Mouse (Mus musculus) c-Kit-positive CD71-positive TER-119-positive erythroid progenitor cells, embryonic 14.5 days (primary cell): ENCODE measurements at regions not wholly inside any gene's neighbourhood (a gene's known extent, or its start where the extent isn't known, plus 50 kb on each side); places are given as distances from the start of the nearest gene placed in this dataset.

Source experiments
- DNase-seq: peaks from one replicate; pipeline ENCODE4 v3.0.0-alpha.2; 2013; ENCODE audit warnings: low spot score

DNA sequence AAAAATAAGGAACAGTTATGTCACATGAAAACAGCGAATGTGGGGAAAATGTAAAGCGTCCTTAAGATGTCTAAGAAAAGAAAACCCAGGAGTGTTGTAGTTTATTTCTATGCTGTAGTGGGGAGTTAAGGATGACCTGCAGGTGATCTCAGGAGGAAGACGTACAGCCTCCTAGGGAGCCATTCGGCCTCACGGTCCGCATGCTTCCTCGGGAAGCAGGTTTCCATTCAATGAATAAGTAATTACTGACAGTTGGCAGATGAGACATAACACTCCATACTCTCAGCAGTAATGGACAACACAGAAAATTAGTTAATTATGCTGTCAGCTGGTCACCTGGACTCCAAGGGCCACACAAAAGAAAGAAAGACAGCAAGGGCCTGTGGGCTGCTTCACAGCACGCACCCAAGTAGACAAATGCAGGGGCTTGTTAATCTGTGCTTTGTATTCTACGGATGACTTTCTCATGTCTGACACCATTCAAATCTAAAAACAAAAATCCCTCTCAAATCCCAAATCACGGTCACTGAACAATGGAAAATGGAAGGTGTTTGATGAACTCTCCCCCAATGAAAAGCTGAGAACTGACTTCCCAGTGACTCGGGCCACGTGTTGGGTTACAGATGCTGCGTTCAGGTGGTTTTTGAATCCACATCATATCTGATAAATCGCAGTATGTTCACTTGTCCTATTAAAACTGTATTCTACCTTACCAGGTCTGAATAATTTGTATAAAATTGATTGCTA lies 193.5 kb downstream of the Gm11361 start:
- no peak for DNase-seq

DNA sequence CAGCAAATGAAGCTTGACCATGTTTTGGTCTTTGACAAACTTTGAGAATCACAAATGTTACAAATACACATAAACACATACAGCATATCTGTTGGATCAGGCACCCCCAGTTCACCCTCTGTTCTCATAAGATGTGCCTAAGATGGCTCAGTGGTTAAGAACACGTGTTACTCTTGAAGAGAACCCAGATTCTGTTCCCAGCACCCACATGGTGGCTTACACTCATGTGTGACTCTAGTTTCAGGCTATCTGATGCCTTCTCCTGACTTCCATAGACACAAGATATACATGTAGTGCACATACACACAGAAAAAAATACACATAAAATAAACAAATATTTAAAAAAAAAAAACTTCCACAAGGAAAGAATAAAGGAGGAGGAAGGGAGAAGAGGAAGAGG lies 191.7 kb downstream of the Gm11361 start:
- no peak for DNase-seq

DNA sequence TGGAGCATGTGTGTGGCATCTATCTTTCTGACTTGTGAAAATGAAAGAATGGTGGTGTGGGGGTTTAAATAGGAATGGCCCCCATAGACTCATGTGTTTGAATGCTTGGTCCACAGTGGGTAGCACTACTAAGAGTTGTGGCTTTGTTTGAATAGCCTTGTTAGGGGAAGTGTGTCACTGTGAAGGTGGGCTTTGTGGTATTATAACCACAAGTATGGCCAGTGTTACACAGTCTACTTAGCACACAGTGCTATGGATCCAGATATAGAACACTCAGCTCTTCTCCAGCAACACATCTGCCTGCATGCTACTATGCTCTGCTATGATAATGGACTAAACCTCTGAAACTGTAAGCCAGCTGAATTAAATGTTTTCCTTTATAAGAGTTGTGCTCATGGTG lies 184.9 kb downstream of the Gm11361 start:
- DNase-seq = no peak

DNA sequence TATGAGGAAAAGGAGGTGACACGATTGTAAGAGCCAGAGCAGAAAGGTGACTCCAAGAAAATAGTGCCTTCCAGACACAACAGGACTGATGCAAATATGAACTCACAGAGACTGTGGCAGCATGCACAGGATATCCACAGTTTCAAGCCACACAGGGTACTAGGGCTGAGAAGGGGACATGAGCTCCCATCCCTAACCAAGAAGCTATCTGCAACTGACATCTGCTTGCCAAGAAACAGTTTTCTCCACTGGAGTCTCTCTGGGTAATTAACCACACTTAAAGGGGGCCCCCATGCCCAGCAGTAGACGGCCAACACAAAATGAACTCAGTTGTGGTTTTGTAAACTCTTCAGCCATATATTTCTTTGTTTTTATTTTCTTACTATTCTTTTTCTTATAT lies 176.1 kb downstream of the Gm11361 start:
- no peak for DNase-seq

DNA sequence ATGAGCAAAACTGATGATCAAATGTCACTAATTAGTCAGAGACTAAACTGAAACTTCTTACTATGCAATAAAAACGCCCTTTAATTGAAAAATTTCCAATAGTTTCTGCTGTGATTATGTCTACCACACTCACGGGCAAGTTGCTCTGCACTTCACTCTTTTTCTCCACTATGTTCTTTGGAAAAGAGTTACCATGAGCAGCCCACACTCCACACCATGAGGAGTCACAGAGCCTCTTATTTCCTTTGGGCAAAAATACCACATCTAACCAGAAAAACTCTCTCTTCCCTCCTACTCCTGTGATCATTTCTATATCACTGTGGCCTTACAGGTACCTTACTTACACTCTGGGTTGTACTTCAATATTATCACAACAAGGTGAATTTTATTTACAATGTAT lies 174.7 kb downstream of the Gm11361 start:
- DNase-seq = no peak

DNA sequence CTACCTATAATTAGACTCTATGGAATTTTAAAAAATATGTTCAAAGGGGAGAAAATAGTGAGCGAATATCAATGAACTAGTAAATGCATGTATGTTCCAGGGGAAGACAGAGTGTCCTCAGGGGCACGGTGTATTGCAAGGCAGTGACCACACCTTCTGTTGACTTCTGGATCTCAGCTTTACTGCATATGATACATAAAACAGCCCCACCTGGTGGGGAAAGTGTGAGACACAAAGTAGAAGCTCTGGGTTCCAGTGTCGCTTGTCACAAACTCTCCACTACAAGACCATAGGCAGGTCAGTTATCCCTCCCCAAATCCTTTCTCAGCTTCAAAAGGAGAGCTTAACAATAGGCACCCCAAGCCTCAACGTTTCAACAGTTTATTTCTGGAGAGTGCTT lies 168.8 kb downstream of the Gm11361 start:
- no peak for DNase-seq

DNA sequence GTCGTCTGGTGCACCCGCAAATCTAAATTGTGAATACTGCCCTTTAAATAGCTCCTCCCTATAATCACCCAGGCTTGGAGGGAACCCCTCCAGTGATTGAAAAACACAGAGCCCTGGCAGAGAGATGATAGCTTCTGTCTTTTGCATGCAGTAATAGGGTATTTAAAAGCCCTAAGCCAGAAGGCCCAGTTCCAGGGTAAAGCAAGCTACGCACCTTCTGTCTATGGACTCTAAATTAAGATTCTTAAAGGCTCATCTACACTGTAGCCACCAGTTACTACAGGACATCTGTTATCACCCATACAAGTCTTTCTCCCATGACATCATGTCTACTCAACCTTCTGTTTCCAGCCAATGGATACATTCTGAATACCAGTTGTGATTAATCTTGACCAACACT lies 167.8 kb downstream of the Gm11361 start:
- no peak for DNase-seq

DNA sequence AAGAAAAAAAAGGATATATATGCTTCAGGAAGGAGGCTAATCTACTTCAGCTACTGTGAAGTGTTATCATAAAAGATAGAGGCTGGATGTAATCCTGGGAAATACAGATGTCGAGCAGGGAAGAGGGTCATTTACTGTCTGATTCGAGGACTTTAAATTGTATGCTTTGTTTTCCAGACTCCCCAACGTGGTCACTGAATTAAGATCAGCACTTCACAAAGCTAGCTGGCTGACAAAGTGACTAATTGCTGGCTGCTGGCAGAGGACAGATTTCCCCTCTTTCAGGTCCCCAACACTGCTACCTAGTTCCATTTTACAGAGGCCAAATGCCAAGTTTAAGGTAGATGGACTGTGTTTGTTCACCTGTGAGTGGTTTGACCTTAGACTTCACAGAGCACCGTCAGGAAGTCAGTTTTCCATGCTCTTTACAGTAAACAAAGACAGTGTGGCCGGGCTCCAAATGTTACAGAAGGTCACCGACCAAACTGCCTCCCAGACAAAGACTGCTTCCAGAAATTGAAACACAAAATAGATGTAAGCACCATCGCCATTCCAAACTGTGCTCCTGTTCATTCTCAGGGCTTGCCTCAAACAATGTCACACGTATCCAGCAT lies 167.2 kb downstream of the Gm11361 start:
- no peak for DNase-seq

DNA sequence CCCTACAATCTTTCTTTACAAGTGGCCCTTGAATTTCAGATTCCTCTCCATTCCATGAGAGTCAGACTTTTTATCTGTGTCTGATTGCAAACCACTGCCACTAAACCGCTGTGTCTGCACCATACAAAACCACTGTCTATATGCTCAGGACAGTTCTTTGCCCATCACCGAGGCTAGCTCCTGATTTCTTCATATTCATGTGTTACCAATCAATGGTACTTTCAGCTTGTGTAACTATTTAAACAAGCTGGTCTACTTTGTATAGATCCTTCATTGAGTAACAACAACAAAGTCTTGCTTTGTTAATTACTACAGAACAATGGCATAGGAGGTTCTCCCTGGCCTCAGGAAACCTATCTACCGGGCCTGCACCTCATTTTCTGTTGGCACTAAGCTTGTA lies 164.0 kb downstream of the Gm11361 start:
- no peak for DNase-seq

DNA sequence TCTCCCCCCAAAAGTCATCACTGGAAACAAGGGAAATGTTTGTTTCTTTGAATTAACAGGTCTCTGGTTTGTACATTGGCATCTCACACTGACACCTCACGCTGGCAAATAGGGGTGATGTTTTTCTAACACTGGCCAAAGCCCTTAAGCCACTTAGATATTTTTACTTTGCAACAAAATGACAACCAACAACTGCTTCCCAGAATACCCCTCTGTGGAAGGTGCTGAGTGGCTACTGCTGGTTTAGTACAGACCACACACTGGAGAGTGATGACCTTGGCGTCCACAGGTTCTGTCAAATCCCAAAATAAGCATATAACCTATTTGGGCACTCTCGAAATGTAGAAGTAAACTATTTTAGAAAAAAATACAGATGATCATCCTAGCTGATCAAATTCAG lies 163.3 kb downstream of the Gm11361 start:
- DNase-seq = no peak

DNA sequence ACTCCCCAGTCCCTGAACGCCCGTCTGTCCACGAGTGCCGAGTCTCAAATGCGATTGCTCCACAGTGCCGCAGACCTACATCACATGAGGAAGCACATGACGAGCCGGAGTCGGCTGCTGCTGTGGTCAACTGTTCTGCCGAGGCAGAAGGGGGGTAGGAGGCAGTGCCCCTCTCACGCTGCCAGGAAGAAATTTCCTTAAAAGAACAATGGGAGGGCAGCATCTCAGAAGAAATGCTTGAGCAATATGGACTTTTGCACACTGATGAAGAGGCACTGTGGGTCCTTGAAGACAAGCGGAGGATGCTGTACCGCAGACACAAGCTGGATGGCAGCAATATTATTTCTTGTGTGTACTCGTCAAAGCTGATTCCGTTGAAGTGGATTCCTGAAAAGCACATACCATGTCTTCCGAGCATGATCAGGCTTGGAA lies 162.6 kb downstream of the Gm11361 start:
- DNase-seq = no peak

DNA sequence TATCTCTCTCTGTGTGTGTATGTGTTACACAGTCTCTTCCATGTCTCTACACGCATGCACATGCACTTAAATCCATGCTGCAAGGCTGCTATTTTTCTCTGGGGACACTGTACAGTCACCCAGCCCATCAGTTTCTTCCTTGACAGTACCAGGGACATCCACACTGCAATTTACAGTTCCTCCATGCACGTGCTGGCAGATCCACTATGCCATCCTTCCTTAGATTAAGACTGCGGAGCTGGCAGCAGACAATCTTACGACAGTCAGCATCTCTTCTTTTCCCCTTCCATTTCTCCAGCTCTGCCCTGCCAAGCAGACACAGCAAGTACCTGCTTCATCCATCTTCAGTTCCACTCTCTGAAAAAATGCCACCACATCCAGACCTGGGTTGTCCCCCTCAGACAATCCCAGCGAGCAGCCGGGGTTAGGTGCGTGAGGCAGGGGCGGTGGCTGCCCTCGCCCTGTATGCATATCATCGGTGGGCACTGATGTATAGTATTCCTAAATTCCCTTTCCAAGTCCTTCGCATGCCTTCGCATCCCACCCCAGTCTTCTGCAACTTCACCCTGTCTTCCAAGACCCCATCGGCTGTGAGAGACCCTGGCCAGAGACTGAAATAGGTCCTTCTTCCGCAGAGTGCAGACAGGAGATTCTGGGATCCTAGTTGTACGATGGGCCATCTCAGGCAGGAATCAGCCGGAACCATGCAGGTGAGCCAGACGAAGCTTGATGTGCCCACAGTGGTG lies 161.8 kb downstream of the Gm11361 start:
- DNase-seq = no peak

DNA sequence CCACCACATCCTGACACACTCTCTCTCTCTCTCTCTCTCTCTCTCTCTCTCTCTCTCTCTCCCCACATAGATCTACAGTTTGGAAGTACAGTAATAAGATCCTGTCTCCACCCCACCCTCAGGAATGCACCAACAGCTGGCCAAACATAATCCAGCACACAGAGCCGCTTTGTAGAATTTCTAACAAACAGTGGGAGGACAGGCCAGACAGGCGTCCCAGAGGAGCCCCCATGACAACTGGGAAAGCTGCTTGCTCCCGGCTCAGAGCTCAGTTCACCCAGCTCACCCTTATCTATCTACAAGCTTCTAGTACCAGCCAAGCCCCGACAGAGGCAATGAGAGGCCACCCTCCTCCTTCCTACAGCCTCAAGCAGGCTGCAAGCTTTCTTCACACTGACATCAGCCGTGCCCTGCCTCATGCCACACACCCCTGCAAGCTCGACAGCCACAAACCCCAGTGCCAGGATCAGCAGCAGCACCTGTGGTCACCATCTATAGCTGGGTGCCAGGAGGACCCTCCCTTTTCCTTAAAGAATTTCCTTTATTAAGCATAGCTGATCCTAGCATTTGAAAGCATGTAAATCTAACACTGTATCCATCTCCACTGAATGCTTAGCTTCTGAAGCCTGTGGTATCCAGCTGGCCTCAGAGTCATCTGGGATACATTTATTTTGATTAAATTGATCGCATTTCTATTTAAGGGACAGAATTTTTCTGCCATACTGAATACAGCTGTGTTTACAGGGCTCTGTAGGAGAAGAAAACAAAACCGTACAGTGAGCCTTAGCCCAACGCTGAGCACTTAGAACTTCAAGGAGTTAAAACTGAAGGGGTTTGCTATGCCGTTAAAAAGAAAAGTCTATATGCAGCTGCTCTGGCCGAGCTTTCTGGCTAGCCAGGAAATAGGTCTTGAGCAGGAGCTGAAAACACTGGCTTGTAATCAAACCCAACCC lies 160.9 kb downstream of the Gm11361 start:
- DNase-seq = no peak

DNA sequence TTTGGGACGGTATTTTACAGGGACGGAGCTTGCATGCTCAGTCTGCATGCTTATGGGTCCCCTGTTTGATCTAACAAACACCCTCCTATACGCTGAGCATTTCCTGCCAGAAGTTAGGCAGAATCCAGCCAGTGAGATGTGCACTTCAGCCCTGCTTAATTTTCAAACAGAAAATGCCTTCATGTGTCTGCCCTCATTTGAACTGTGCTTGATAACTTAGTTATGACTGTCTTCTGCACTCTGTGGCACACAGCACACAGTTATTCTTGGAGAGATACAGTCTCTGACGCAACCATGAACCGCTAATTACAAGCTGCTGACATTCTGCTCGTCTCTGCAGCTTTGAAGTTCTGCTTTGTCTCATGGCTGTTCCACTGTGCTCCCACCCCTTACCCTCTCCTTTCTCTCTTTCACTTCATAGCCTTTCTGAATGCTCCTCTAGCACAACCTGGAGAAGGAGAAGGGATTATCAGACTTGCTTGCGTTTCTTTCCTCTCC lies 160.2 kb downstream of the Gm11361 start:
- DNase-seq = no peak

DNA sequence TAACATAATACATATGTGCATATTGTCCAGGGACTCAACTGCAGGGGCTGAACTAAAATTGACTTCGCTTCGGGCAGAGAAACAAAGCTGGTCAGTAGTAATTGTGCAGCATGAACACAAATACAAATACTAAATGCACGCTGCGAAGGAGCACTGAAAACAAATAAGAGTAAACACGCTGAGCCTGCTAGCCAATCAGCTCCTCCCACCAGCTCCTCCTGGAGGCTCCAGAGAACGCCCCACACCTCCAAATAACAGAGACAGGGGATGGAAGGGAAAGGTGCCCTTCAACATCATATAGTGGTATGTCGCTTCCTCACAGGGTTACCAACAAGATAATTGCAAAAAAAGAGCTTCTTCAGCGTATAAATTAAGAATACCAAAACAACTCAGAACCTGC lies 159.6 kb downstream of the Gm11361 start:
- DNase-seq = no peak

DNA sequence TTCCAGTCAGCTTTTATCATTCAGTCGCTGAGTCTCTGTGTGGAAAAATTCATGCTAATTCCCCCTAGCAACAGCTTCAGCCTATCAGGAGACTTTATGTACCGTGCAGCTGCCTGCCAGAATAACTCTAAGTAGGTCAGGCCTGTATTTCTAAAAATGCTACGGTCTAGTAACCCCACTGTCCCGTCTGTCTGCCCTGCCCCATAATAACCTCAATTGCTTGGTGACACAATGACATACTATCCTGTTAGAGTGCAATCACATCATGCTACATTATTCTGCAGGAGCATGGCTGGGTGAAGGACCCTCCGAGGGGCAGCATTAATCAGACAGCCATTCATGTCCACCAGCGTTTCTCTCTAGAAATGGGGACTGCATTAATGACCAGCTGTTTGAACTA lies 158.9 kb downstream of the Gm11361 start:
- DNase-seq = no peak

DNA sequence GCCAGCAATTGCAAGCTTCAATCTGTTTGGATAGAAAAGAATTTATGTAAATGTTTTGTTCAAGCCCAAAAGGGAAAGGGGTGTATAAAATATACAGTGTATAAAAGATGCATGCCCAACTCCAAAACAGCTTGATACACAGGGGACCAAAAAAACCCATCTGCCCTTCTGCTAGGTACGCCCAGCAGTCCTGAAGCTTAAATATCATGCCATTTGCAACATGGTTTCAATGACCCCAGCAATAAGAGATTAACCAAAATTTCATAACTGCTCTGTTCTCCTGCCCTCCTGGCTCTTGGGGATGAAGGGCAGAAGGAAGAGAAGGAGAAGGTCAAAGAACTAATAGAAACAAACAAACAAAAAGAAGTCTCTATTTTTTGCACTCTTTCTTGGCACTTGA lies 158.4 kb downstream of the Gm11361 start:
- no peak for DNase-seq

DNA sequence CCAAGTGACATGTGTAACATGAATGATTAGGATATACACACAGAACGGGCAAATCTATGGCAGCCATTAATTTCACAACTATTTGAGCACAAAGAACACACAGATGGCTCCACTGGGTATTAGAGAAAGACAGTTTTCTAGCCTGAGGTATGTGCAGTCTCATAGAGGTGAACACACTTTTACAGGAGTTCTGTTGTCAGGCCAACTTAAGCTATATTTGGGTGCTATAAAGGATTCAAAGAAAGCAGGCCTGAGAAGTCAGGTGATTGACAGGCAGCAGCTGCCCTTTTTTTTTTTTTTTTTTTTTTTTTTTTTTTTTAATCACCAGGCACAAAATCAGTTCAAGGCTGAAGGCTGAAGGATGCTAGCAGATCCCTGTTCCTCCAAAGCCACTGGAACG lies 153.0 kb downstream of the Gm11361 start:
- DNase-seq = no peak

DNA sequence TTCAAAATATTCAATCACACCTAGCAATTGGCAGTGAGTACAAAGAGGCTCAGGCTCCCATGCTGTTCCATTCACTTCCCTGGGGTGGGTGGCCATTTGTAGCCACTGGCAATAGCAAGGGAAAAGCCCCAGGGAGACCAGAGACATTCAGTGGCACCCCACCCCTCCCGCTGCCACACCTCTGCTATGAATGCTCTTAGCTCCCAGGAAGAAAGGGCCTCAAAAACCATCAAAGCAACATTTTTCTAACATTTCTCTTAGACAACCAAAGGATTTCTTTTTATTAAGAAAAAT lies 152.2 kb downstream of the Gm11361 start:
- no peak for DNase-seq

DNA sequence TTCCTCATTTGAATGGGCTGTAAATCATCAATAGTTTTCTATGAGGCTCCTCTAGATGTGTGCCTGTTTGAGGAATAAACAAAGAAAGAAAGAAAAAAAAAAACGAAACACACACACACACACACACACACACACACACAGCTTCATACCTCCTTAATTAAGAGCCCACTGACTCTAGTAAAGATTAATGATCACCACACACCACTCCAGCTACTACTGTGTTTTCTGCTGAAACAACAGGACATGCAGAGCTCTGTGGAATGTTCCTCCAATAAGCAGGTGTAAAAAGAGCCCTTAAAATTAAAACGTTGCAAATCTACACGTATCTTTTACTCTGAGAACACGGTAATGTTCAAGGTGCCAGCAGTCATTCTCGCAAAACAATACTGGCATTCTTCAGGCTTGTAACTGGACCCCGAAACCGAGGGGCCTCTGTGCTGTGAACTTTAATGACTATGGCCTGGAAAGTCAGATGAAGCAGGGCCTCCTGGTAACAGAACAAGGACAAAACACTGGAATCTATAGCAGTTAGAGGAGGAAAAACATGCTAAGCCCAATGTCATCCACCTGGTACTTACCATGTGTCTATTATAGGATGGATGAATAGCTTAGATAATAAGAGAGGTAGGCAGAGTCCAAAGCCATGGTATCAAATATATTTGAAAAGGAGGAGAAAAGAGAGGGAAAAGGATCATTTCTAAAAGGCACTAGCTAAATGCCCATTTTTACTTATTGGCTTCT lies 151.7 kb downstream of the Gm11361 start:
- no peak for DNase-seq

DNA sequence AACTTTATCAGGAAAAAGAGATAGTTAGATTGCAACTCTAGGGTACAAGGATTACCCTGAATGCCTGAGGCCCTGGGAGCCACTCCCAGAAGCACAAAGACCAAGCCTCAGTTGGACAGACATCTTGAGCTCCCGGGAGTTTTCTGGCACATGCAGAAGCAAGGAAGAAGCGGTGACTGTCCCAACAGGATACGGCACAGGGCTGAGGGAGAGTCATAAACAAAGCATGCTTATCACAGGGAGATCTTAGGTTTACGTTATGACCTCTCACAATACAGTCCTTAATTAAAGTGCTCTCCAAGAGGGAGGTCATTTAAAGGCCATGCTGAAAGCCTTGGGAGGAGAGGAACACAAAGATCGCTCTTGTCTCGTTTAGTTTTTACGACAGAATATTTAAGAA lies 143.1 kb downstream of the Gm11361 start:
- no peak for DNase-seq
